Mouse (Mus musculus): ENCODE measurements around the gene Rab3gap2. TPM values are rescaled to one million over a fixed set of nuclear protein-coding genes. Genes with fewer than 3 reads are reported as not detected.
A peak's percentile ranks its signal among the peaks of the same experiment; 100 is the strongest.

The Rab3gap2 gene
- polyA plus RNA-seq, 1 experiment from 2014 or later, result 20.9 TPM

DNA sequence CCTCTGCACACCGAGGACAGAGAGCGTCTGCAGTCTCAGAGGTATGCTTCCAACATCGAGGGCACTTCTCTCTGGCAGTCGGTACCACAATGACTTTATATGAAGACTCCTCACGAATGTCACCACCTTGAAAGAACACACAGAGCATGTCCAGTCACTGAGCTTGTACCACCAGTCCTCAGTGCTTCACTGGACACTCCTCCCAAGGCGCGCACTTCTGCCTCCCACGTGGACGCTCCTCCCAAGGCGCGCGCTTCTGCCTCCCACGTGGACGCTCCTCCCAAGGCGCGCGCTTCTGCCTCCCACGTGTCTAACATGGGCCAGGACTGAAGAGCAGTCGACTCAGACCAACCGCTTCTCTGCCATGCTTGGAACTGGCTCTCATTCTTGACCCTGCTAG lies 83.1 kb downstream of the Rab3gap2 start:
- Histone ChIP-seq H3K36me3 (peaks cover 88% of the 10 kb centered on the region), H3K27ac (no peak overlapping the region)
- WGBS, result 85% methylated on average over 20 of the region's 20 CpGs

DNA sequence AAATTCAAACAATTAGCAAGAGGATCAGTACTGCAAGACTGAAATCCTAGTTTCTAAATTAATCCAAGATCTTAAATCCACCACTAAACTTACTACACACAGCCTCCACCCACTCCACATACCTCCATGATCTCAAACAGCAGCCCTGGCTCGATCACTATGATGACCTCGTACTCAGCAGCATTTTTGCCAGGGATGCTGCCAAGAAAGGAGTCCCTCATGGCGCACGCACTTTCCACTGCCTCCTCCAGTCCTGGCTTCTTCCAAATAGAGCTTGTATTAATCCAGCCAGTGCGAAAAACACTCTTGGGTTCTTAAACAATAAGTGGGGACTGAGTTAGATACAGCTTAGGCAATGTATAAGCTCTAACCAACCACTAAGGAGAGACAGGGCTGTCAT lies 85.3 kb downstream of the Rab3gap2 start:
- Histone ChIP-seq H3K9ac (no peak overlapping the region), H3K36me3 (peaks cover 84% of the 10 kb centered on the region), H3K4me2 (no peak overlapping the region), H3K27me3 (no peaks in the 10 kb centered on the region), H3K4me3 (replicated peaks) (no peak overlapping the region), H3K9me3 (replicated peaks) (no peaks in the 10 kb centered on the region), H3K4me1 (no peaks in the 10 kb centered on the region), H3K27ac (no peak overlapping the region)
- no peak for ATAC-seq (replicated peaks; ENCODE audit: low FRiP score)
- WGBS, result 85% methylated on average over 5 of the region's 5 CpGs

More for the DNA sequence above, 83.1 kb downstream of the Rab3gap2 start:
- Histone ChIP-seq H3K27me3 (no peaks in the 10 kb centered on the region), H3K9ac (no peak overlapping the region), H3K4me2 (no peak overlapping the region), H3K9me3 (replicated peaks) (no peaks in the 10 kb centered on the region), H3K4me1 (no peaks in the 10 kb centered on the region), H3K4me3 (replicated peaks) (no peak overlapping the region)
- ATAC-seq (replicated peaks; ENCODE audit: low FRiP score), result 0 out of 2 replicates have a peak, but pooled peaks have one; percentile 23

DNA sequence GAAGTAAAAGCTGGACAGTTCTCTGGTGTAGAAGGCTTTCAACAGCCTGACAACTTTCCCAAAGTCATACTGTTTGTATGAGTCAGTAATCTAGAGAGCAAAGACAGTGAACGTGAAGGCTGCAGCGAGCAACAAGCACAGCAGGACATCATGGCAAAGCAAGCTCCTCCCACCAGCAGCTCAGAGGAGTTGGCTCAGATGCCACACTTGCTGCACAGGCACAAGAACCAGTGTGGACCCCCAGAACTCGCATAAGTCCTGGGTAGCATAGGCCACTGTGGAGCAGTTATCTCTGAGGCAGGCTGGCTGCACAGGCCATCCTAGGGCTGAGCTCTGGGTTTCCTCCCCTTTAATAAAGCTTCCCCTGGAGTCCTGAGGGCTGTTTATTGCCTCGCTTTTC lies 87.4 kb downstream of the Rab3gap2 start:
- WGBS, result 88% methylated on average over 4 of the region's 4 CpGs
- Histone ChIP-seq H3K4me1 (no peaks in the 10 kb centered on the region), H3K36me3 (peaks cover 86% of the 10 kb centered on the region), H3K9ac (no peak overlapping the region), H3K4me2 (no peak overlapping the region), H3K27ac (no peak overlapping the region), H3K9me3 (replicated peaks) (no peaks in the 10 kb centered on the region), H3K27me3 (no peaks in the 10 kb centered on the region), H3K4me3 (replicated peaks) (no peak overlapping the region)
- ATAC-seq (replicated peaks; ENCODE audit: low FRiP score), result no peak

DNA sequence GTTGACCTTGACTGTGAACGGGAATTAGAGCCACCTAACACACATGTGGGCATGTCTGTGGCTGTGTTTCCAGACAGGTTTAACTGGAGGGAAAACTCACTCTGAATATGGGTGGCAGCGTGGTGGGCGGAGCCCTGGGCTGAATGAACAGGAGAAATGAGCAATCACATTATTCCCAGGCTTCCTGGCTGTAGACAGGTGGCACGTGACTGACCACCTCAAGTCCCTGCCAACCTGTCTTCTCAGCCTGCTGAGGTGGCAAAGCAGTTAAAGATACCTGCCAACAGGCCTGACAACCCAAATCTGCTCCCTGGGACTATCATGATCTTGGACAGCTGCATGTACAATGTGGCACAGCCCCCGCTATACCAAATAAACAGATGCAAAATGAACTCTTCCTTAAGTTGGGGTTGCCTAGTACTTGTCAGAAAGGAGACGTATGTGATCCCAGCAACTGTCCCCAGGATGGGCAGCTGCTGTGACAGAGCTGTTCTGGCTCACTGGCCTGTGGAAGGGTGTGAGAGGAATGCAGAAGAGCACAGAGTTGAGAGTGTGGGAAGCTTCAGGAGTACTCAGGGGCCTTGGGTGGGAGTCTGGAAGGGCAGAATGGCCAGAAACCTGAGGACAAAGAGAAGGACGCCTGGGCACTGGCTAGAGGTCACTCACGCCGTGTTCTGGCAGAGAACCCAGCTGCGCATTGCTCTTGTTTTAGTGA lies 88.9 kb downstream of the Rab3gap2 start:
- H3K27me3 ChIP-seq, result no peaks in the 10 kb centered on the region
- H3K36me3 ChIP-seq, result peaks cover 86% of the 10 kb centered on the region
- no peak overlapping the region for H3K4me2 ChIP-seq
- ATAC-seq (replicated peaks; ENCODE audit: low FRiP score), result peak; percentile 86
- peak overlapping the region; percentile 62 for H3K27ac ChIP-seq
- 73% methylated on average over 10 of the region's 10 CpGs for WGBS
- H3K4me1 ChIP-seq, result no peaks in the 10 kb centered on the region
- H3K9me3 ChIP-seq (replicated peaks), result no peaks in the 10 kb centered on the region
- H3K4me3 ChIP-seq (replicated peaks), result no peak overlapping the region
- no peak overlapping the region for H3K9ac ChIP-seq

DNA sequence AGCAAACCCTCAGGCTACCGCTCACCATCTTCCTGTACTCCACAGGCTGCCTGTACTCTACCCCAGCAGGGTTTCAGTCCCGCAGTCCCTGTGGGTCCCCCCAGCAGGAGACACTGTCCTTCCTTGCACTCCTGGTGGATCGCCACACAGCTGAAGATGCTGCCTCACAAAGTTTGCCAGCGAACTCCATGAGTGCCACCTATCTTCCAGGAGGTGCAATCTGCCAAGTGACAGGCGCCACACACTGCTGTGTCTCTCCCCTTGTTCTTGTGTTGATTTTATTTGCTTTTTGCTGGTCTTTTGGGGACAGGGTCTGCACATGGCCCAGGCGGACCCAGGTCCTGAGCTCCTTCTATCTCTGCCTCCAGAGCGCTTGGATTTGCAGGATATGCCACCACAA lies 92.9 kb downstream of the Rab3gap2 start:
- Histone ChIP-seq H3K4me1 (no peaks in the 10 kb centered on the region), H3K36me3 (peaks cover 82% of the 10 kb centered on the region), H3K27ac (no peak overlapping the region), H3K4me3 (replicated peaks) (no peak overlapping the region), H3K9ac (no peak overlapping the region), H3K9me3 (replicated peaks) (no peaks in the 10 kb centered on the region), H3K4me2 (no peak overlapping the region), H3K27me3 (no peaks in the 10 kb centered on the region)
- no peak for ATAC-seq (replicated peaks; ENCODE audit: low FRiP score)
- WGBS, result 91% methylated on average over 7 of the region's 7 CpGs

DNA sequence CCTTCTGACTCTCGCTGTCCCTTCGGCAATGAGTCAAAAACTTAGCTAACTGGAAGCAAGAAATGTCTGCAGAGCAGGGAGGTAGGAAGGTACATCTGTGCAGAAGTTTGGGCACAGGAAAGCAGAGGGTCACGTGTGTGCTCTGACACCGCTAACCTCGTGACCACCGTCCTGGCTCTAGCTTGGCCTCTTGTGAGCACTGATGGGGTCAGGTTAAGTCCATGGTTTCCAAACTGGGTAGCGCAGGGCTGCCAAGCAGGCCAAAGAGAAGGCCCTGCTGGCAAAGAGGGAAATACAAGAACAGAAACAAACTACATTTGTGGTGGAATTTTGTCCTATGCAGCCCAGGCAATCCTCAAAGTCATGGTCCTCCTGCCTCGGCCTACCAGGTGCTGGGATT lies 94.6 kb downstream of the Rab3gap2 start:
- no peak for ATAC-seq (replicated peaks; ENCODE audit: low FRiP score)
- no peak overlapping the region for H3K4me3 ChIP-seq (replicated peaks)
- H3K36me3 ChIP-seq, result peaks cover 85% of the 10 kb centered on the region
- H3K9me3 ChIP-seq (replicated peaks), result no peaks in the 10 kb centered on the region
- H3K9ac ChIP-seq, result no peak overlapping the region
- no peak overlapping the region for H3K27ac ChIP-seq
- no peaks in the 10 kb centered on the region for H3K4me1 ChIP-seq
- no peaks in the 10 kb centered on the region for H3K27me3 ChIP-seq
- no peak overlapping the region for H3K4me2 ChIP-seq
- WGBS, result 92% methylated on average over 8 of the region's 8 CpGs

DNA sequence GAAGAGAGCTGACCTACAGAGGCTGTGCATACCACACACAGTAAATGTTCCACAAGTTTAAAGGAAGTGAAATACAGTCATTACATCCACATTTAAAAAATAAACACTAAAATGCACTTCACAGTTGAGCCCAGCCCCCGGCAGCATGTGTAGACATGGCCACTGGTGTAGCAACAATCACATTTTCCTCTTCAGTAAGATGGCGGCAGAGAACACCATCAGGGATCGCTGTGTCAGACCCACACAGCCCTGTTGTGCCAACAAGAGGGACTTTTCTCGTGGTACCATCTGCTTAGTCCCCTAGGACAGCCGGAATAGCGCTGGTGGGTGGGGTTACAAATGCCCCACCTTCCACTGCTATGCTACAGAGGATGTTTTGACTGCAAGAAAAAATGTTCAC lies 98.9 kb downstream of the Rab3gap2 start:
- H3K4me1 ChIP-seq, result no peaks in the 10 kb centered on the region
- H3K4me2 ChIP-seq, result no peak overlapping the region
- ATAC-seq (replicated peaks; ENCODE audit: low FRiP score), result no peak
- WGBS, result 95% methylated on average over 6 of the region's 6 CpGs
- H3K36me3 ChIP-seq, result peaks cover 62% of the 10 kb centered on the region
- H3K9me3 ChIP-seq (replicated peaks), result no peaks in the 10 kb centered on the region
- no peak overlapping the region for H3K27ac ChIP-seq
- H3K27me3 ChIP-seq, result no peaks in the 10 kb centered on the region
- H3K9ac ChIP-seq, result no peak overlapping the region
- no peak overlapping the region for H3K4me3 ChIP-seq (replicated peaks)

DNA sequence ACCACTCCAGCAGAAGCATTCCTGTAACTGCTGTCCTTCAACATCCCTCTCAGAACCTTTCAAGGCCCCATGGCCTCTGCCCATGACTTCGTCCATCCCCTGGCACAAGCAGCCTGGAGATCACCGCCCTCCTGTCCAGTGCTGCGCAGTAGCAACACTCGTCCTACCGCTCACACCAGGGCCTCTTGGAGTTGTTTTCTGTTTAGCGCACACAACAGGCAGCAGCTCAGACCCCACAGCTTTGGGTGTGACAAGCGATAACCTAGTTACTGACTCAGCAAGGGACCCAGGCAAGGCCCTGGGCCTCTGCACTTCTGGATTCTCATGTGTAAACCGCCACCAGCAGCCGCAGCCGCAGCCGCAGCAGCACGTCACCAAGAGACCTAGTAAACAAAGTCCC lies 102.9 kb downstream of the Rab3gap2 start:
- Histone ChIP-seq H3K9ac (no peak overlapping the region), H3K4me1 (no peaks in the 10 kb centered on the region), H3K9me3 (replicated peaks) (no peaks in the 10 kb centered on the region), H3K4me2 (no peak overlapping the region), H3K27me3 (no peaks in the 10 kb centered on the region), H3K36me3 (peaks cover 51% of the 10 kb centered on the region), H3K4me3 (replicated peaks) (no peak overlapping the region), H3K27ac (no peak overlapping the region)
- no peak for ATAC-seq (replicated peaks; ENCODE audit: low FRiP score)
- 97% methylated on average over 12 of the region's 12 CpGs for WGBS

DNA sequence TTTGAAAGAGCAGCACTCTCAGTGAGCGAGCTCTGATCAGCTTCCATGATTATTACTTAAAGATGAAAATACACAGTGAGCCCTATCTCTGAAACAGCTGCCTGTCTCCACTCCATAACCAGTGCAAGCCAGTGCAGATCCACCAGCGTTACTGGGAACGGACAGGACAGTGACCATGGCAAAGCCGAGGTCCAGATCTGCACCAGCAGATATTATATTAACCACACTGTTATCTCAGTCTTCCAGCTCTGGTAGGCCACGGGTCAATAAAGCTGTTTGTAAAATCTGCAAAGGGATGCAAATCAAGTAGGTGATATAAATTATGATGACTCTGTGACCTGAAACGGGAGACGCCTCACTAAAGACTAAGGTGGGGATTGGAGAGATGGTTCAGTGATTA lies 103.7 kb downstream of the Rab3gap2 start:
- H3K4me1 ChIP-seq, result no peaks in the 10 kb centered on the region
- no peak for ATAC-seq (replicated peaks; ENCODE audit: low FRiP score)
- H3K9ac ChIP-seq, result no peak overlapping the region
- no peaks in the 10 kb centered on the region for H3K9me3 ChIP-seq (replicated peaks)
- no peak overlapping the region for H3K4me3 ChIP-seq (replicated peaks)
- no peak overlapping the region for H3K4me2 ChIP-seq
- H3K27ac ChIP-seq, result no peak overlapping the region
- no peaks in the 10 kb centered on the region for H3K27me3 ChIP-seq
- H3K36me3 ChIP-seq, result peaks cover 51% of the 10 kb centered on the region
- 90% methylated on average over 7 of the region's 7 CpGs for WGBS

DNA sequence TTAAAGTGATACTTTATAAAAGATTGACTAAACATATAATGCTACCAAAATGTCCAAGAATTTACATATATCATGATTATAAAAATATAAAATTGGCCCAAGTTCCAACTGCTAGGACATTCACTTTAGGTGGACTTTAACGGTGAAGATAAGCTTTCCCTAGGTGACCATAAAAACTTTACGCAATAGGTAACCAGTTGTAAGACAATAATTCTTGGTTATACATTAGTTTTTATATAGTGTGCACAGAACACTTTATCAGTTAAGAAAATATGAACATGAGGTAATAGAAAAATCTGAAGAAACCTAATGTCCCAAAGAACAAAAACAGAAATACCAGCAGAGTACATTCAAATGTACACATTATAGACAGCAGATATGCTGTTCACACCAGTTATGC lies 104.4 kb downstream of the Rab3gap2 start:
- no peak for ATAC-seq (replicated peaks; ENCODE audit: low FRiP score)
- peaks cover 51% of the 10 kb centered on the region for H3K36me3 ChIP-seq
- no peak overlapping the region for H3K4me2 ChIP-seq
- H3K4me1 ChIP-seq, result no peaks in the 10 kb centered on the region
- H3K9ac ChIP-seq, result no peak overlapping the region
- H3K9me3 ChIP-seq (replicated peaks), result no peaks in the 10 kb centered on the region
- no peak overlapping the region for H3K4me3 ChIP-seq (replicated peaks)
- 93% methylated on average over 2 of the region's 2 CpGs for WGBS
- H3K27ac ChIP-seq, result no peak overlapping the region
- H3K27me3 ChIP-seq, result no peaks in the 10 kb centered on the region

DNA sequence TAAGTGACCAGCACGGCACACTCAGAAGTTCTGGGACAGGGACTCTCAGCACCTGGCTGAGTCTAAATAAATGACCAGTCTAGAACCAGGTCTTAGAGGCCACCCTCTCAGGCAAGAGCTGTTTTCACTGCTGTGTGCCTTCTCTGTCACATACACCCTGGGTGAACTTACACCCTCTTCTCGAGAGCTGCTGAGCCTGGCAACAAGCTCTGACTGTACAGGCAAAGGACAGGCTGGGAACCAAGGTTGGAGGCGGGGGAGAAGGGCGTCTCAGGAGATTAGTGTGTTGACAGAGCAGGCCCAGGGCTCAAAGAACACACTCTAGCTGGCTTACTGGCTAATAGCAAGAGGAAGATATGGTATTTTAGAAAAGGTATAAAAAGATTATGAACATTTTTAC lies 105.0 kb downstream of the Rab3gap2 start:
- peaks cover 53% of the 10 kb centered on the region for H3K36me3 ChIP-seq
- H3K4me1 ChIP-seq, result no peaks in the 10 kb centered on the region
- H3K4me3 ChIP-seq (replicated peaks), result no peak overlapping the region
- WGBS, result 74% methylated on average over 4 of the region's 4 CpGs
- H3K9ac ChIP-seq, result no peak overlapping the region
- H3K27me3 ChIP-seq, result no peaks in the 10 kb centered on the region
- no peak for ATAC-seq (replicated peaks; ENCODE audit: low FRiP score)
- no peak overlapping the region for H3K27ac ChIP-seq
- no peaks in the 10 kb centered on the region for H3K9me3 ChIP-seq (replicated peaks)
- no peak overlapping the region for H3K4me2 ChIP-seq

DNA sequence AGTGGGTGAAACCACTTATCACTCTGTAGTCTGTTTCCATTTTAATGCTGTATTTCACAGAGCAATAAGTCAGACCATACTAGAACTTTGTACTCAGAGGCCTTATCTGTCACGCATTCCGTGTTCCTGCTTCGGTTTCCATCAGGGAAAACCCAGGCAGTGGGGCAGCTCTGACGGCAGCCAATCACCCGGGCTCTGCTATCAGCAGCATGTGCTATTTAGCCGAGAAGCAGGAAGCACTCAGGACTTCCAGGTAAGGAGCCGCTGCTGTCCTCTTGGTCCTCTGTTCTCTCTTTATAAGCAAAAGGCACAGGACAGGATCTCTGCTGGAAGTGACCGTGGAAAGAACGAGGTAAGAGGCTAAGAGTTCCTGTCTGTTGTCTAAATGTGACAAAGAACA lies 108.0 kb downstream of the Rab3gap2 start:
- H3K27ac ChIP-seq, result no peak overlapping the region
- 90% methylated on average over 9 of the region's 9 CpGs for WGBS
- no peaks in the 10 kb centered on the region for H3K27me3 ChIP-seq
- H3K4me2 ChIP-seq, result no peak overlapping the region
- ATAC-seq (replicated peaks; ENCODE audit: low FRiP score), result no peak
- H3K4me3 ChIP-seq (replicated peaks), result no peak overlapping the region
- H3K9ac ChIP-seq, result no peak overlapping the region
- H3K9me3 ChIP-seq (replicated peaks), result no peaks in the 10 kb centered on the region
- no peaks in the 10 kb centered on the region for H3K4me1 ChIP-seq
- H3K36me3 ChIP-seq, result peaks cover 71% of the 10 kb centered on the region

DNA sequence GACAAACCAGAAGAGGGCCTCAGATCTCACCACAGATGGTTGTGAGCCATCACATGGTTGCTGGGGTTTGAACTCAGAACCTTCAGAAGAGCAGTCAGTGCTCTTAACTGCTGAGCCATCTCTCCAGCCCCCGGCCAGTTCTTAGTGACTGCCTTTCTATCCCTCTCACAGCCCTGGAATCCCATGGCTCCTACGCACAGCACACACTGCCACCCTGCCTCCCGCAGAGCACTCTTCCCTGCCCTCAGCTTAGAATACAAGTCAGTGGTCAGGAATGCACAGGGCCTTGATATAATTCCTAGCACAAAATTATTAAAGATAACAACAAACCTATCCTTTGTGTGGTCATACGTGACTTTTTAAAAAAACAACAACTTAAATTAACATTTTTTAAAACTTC lies 110.6 kb downstream of the Rab3gap2 start:
- H3K9me3 ChIP-seq (replicated peaks), result no peaks in the 10 kb centered on the region
- no peaks in the 10 kb centered on the region for H3K4me1 ChIP-seq
- no peak overlapping the region for H3K9ac ChIP-seq
- no peaks in the 10 kb centered on the region for H3K27me3 ChIP-seq
- no peak for ATAC-seq (replicated peaks; ENCODE audit: low FRiP score)
- H3K4me2 ChIP-seq, result no peak overlapping the region
- no peak overlapping the region for H3K27ac ChIP-seq
- WGBS, result 89% methylated on average over 4 of the region's 4 CpGs
- H3K4me3 ChIP-seq (replicated peaks), result no peak overlapping the region
- H3K36me3 ChIP-seq, result peaks cover 78% of the 10 kb centered on the region

Measured in kidney, embryonic 15.5 days (tissue).